Mouse (Mus musculus) forebrain, embryonic 16.5 days (tissue): ENCODE measurements at regions not wholly inside any gene's neighbourhood (a gene's known extent, or its start where the extent isn't known, plus 50 kb on each side); places are given as distances from the start of the nearest gene placed in this dataset.
A peak's percentile ranks its signal among the peaks of the same experiment; 100 is the strongest.

Experiments used
- ATAC-seq: fragments of 200-750 bp; cut with Nextera tagmentation; 2 replicates; pipeline ENCODE4 v1.8.0; 2017; ENCODE audit warnings: mild to moderate bottlenecking, moderate library complexity
- H3K27ac ChIP-seq: fragments of 300-500 bp; sonication (generic); 2 replicates; pipeline ENCODE4 v1.5.1; 2014; ENCODE audit warnings: low read length, control low read depth
- H3K27me3 ChIP-seq: fragments of 300-500 bp; sonication (generic); replicated peaks from 2 replicates; pipeline ENCODE4 v1.6.1; 2014; ENCODE audit warnings: low read length; ENCODE audit not compliant: control insufficient read depth, insufficient read depth
- H3K36me3 ChIP-seq: fragments of 300-500 bp; sonication (generic); 2 replicates; pipeline ENCODE4 v1.6.1; 2014; ENCODE audit not compliant: control insufficient read depth, insufficient read depth
- H3K4me1 ChIP-seq: fragments of 300-500 bp; sonication (generic); replicated peaks from 2 replicates; pipeline ENCODE4 v1.6.1; 2014; ENCODE audit warnings: low read length; ENCODE audit not compliant: control insufficient read depth, insufficient read depth
- H3K4me2 ChIP-seq: fragments of 300-500 bp; sonication (generic); 2 replicates; pipeline ENCODE4 v1.6.1; 2014; ENCODE audit warnings: mild to moderate bottlenecking, low read length, control low read depth
- H3K4me3 ChIP-seq: fragments of 300-500 bp; sonication (generic); replicated peaks from 2 replicates; pipeline ENCODE4 v1.5.1; 2014; ENCODE audit warnings: mild to moderate bottlenecking, low read length, control low read depth
- H3K9ac ChIP-seq: fragments of 300-500 bp; sonication (generic); replicated peaks from 2 replicates; pipeline ENCODE4 v1.6.1; 2014; ENCODE audit warnings: low read depth, low read length, control low read depth
- H3K9me3 ChIP-seq: fragments of 300-500 bp; sonication (generic); 2 replicates; pipeline ENCODE4 v1.6.1; 2016; ENCODE audit warnings: low read length; ENCODE audit not compliant: control insufficient read depth
- WGBS: fragments of 180-500 bp; shearing (Covaris S2); extraction: QIAGEN DNeasy Blood & Tissue Kit; methylation state at CpG from one replicate; pipeline ENCODE4 v1.1.7; 2014; 5-methylcytosine and 5-hydroxymethylcytosine counted together

DNA sequence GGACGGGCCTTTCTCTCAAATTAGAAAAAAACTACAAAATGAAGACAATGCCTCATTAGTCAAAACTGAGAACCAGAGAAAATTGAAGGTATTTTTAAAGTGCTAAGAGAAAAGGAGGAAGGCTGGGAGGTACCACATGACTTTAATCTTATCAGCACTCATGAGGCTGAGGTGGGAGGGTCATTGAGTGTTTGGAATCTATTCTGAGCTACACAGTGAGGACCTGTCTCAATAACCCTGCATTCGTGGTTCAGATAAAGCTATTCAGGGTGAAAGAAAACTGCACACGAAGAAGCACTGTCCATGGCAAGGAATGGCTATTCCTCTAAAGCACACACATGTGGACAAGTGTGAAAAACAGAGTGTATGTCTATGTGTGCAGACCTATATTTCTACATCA lies 644.0 kb downstream of the Sqor start:
- H3K36me3 ChIP-seq, result no peaks in the 10 kb centered on the region
- H3K9ac ChIP-seq, result no peak overlapping the region
- H3K4me2 ChIP-seq, result no peak overlapping the region
- H3K9me3 ChIP-seq, result no peaks in the 10 kb centered on the region
- WGBS, result 67% methylated on average over 3 of the region's 3 CpGs
- no peak overlapping the region for H3K27ac ChIP-seq
- H3K4me1 ChIP-seq, result no peaks in the 10 kb centered on the region
- H3K4me3 ChIP-seq, result no peak overlapping the region
- no peak for ATAC-seq
- no peaks in the 10 kb centered on the region for H3K27me3 ChIP-seq

DNA sequence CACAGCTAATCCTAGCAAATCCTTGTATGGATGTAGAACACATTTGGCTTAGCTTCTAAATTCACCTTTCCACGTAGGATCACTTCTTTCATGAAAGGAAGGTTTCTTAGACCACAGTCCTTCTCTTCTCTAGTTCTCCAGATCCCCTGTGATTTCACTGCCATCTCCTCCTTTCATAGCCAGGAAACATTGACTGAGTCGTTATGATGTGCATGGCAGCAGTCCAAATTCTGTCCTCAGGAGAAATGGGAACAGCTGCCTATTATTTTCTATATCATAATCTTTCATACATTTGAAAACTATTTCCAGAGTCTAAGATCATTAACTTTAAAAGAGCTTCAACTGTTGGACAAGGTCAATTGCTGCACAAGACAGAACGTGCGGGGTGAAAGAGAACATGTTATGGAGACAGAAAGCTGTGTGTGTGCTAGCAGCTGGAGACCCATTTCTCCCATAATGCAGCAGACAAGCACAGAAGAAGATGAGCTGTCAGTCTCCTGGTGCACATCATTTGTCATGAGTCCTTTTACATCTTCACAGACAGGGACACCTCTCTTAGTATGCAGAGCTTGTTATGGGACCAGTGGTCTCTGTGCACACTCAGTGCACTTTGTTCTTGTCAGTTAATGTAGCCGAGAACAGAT lies 631.6 kb upstream of the Sema6d start:
- Histone ChIP-seq H3K27me3 (no peaks in the 10 kb centered on the region), H3K36me3 (no peaks in the 10 kb centered on the region), H3K4me2 (no peak overlapping the region), H3K9me3 (no peaks in the 10 kb centered on the region), H3K4me3 (no peak overlapping the region), H3K9ac (no peak overlapping the region), H3K4me1 (no peaks in the 10 kb centered on the region), H3K27ac (no peak overlapping the region)
- no peak for ATAC-seq
- WGBS, result 56% methylated on average over 5 of the region's 5 CpGs

DNA sequence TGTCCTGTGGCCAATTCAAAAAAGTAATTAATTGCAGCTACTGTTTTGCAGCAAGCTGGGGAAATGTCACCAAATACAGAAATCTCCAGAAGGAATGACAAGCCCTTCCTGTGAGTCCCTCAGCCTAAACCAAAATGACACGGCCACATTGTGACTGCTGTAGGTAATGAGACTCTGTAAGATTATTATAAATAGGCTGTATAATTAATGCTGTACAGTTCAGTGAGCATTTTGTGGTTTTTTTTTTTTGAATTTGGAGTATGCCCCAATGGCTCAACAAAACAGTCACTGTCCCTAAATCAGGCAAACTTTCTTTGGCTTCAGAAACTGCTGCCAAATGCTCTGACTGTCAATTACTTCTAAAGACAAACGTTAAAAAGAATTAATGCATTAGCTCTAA lies 615.9 kb upstream of the Sema6d start:
- H3K4me1 ChIP-seq, result peaks cover 4% of the 10 kb centered on the region; the same call in 1 of the 2 replicates
- no peaks in the 10 kb centered on the region for H3K27me3 ChIP-seq
- ATAC-seq, result peak; percentile 87
- no peak overlapping the region for H3K9ac ChIP-seq
- H3K4me2 ChIP-seq, result no peak overlapping the region
- no peaks in the 10 kb centered on the region for H3K36me3 ChIP-seq
- WGBS, result 11% methylated on average over 2 of the region's 2 CpGs
- no peak overlapping the region for H3K4me3 ChIP-seq
- no peak overlapping the region for H3K27ac ChIP-seq
- H3K9me3 ChIP-seq, result no peaks in the 10 kb centered on the region

DNA sequence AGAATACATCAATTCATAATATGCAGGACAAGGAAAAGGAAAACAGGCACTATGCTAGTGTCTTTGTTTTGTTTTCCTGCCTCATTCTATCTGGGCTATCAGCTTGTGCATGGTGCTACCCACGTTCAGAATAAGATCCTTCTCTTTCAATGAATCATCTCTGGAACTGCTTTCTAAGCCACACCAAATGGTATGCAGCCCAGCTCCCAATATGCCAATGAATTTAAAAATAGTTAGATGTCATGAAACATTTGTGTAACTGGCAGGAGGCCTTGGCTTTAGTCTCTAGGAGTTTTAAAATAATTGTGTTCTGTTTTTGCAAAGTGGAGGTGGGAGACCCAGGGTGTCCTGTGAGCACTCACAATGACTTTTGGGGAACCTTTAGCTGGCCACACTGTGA lies 603.1 kb upstream of the Sema6d start:
- Histone ChIP-seq H3K9me3 (no peaks in the 10 kb centered on the region), H3K27me3 (no peaks in the 10 kb centered on the region), H3K4me3 (no peak overlapping the region), H3K27ac (no peak overlapping the region), H3K36me3 (no peaks in the 10 kb centered on the region), H3K4me1 (no peaks in the 10 kb centered on the region), H3K9ac (no peak overlapping the region), H3K4me2 (no peak overlapping the region)
- ATAC-seq, result no peak
- WGBS, result 50% methylated on average over 1 of the region's 1 CpGs

DNA sequence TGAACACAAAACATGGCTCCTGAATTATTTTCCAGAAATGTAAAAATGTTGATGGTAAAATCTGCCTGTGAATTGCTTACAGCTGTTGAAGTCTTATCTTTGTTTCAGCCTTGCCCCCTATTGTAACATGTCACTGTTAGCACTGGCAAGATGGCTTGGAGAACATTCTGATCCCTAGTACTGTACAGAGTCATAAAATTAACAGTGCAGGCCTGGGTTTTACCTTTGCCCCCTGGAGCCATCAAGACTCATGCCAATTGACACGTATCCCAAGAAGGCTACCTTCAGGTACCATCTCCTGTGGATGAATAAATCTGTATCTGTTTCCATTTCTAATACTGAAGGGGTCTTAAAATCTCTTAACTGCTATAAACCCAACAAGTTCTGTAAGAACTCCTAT lies 583.6 kb upstream of the Sema6d start:
- H3K36me3 ChIP-seq, result no peaks in the 10 kb centered on the region
- H3K4me1 ChIP-seq, result no peaks in the 10 kb centered on the region
- no peak overlapping the region for H3K27ac ChIP-seq
- H3K4me3 ChIP-seq, result no peak overlapping the region
- H3K27me3 ChIP-seq, result no peaks in the 10 kb centered on the region
- WGBS, result 86% methylated on average over 1 of the region's 1 CpGs
- no peak overlapping the region for H3K4me2 ChIP-seq
- no peak for ATAC-seq
- H3K9me3 ChIP-seq, result no peaks in the 10 kb centered on the region
- no peak overlapping the region for H3K9ac ChIP-seq

DNA sequence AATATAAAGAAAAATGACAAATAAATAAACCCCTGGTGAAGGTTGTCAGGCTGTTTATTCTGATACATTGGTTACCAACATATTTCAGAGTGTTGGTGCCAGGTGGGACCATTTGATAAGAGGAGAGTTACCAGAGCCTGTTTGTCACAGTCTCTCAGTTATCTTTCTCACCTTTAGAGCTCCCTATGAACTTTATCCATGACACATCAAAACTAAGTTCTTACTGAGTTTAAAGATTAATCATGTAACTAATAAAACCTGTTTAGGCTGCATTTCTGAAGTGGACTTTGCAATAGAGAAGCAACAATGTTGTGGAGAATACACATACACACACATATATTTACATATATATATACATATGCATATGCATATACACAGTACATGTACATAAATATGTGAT lies 582.7 kb upstream of the Sema6d start:
- no peak overlapping the region for H3K9ac ChIP-seq
- H3K4me1 ChIP-seq, result no peaks in the 10 kb centered on the region
- no peak overlapping the region for H3K4me3 ChIP-seq
- H3K27me3 ChIP-seq, result no peaks in the 10 kb centered on the region
- no peak overlapping the region for H3K4me2 ChIP-seq
- no peaks in the 10 kb centered on the region for H3K9me3 ChIP-seq
- no peak for ATAC-seq
- H3K27ac ChIP-seq, result no peak overlapping the region
- H3K36me3 ChIP-seq, result no peaks in the 10 kb centered on the region

DNA sequence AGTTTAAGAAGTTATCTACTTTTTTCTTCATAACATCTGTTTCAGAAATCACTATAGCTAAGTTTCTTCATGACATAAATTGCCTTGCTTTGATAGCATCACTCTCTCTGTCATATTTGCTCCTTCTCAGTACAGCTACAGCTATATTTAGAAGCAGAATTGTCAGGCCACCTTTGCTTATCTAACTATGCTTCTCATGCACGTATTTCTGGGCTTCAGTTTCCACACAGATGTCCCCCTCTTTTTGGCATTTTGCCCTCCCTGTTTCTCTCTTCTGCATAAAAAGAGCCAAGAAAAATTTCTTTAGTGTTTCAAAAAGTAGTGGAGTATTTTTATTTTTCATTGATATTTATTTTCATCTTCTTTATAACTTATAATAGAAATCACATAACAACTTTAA lies 560.9 kb upstream of the Sema6d start:
- 48% methylated on average over 1 of the region's 1 CpGs for WGBS

DNA sequence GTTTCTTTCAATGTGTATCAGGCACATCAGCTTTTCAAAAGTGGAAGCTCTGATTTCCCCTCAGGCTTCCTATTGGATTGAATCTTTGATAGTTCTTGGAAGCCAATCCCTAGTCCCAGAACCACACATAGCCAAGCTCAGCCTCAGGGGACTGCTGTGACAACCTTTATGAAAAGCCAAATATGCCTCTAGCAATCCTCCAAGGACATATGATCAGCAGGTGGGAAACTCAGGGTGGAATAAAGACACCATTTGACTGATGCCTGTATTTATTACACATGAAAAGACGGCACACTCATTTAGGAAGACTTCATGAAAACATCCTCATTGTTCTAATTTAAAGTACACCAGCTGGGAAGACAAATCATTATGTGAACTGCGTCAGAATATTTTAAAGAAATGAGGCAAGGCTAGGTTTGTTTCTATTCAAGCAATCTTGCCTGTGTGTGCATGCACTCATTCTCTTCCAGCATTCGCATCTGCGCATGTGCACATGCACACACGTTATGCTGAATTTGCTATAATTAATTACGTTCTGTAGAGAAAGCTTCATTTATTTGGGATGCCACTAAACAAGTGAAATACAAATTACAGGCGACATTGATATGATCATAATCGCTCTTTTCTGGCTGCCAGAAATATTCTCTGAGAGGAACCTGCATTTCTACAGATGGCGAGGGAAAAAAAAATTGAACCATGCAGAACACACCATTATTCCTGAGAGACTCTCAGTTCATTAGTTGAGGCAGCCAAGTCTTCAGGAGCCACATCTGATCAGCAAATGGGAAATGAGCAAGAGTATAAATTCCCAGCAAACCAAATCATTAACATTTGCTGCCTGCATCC lies 556.6 kb upstream of the Sema6d start:
- H3K4me1 ChIP-seq, result peaks cover 9% of the 10 kb centered on the region
- peak overlapping the region; percentile 82 for H3K27ac ChIP-seq
- H3K4me3 ChIP-seq, result peak overlapping the region; percentile 3; the same call in 1 of the 2 replicates
- WGBS, result 17% methylated on average over 9 of the region's 9 CpGs
- H3K27me3 ChIP-seq, result no peaks in the 10 kb centered on the region
- ATAC-seq, result peak; percentile 92
- H3K36me3 ChIP-seq, result no peaks in the 10 kb centered on the region
- H3K4me2 ChIP-seq, result peak overlapping the region; percentile 34
- H3K9ac ChIP-seq, result no peak overlapping the region; the same call in 1 of the 2 replicates
- H3K9me3 ChIP-seq, result no peaks in the 10 kb centered on the region

More for the DNA sequence above, 560.9 kb upstream of the Sema6d start:
- Histone ChIP-seq H3K27ac (no peak overlapping the region), H3K9me3 (no peaks in the 10 kb centered on the region), H3K4me2 (no peak overlapping the region), H3K4me3 (no peak overlapping the region), H3K9ac (no peak overlapping the region), H3K27me3 (no peaks in the 10 kb centered on the region), H3K36me3 (no peaks in the 10 kb centered on the region), H3K4me1 (peaks cover 7% of the 10 kb centered on the region)
- ATAC-seq, result no peak

DNA sequence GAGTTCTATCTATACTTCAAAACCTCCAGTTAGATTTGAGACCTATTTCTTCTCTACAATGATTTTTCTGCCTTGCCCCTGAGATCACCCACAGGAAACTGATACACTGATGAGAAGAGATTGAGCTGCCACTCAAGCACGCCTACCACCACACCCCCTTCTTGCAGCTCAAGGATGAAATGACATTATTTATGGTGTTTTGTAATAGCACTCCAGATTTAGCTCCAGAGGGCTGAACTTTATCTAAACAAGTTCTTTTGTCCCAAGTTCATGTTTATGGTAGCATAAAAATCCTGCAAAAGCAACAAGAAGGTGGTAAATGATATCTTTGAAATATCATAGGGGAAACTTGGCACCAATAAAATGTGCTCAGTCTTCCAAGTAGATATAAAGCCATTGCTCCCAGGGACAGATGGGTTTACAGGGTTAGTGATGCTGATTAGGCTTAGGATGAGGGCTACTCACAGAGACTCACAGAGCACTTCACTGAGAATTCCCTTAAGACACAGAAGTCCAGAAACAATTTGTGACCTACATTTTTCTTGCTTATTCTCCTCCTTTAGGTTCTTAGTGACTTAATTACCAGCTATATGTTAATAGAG lies 538.4 kb upstream of the Sema6d start:
- Histone ChIP-seq H3K9ac (no peak overlapping the region), H3K27me3 (no peaks in the 10 kb centered on the region), H3K4me1 (no peaks in the 10 kb centered on the region), H3K4me3 (no peak overlapping the region), H3K9me3 (no peaks in the 10 kb centered on the region), H3K27ac (no peak overlapping the region), H3K4me2 (no peak overlapping the region), H3K36me3 (no peaks in the 10 kb centered on the region)
- ATAC-seq, result no peak
- 81% methylated on average over 1 of the region's 1 CpGs for WGBS
